Mouse (Mus musculus): Measurements from ENCODE around the gene Lmo1. TPM values are rescaled to one million over a fixed set of nuclear protein-coding genes. Genes with fewer than 3 reads are reported as not detected.

Lmo1 gene
- total RNA-seq (2023), result 1 to 10 TPM; 4.0 to 5.4 TPM

DNA sequence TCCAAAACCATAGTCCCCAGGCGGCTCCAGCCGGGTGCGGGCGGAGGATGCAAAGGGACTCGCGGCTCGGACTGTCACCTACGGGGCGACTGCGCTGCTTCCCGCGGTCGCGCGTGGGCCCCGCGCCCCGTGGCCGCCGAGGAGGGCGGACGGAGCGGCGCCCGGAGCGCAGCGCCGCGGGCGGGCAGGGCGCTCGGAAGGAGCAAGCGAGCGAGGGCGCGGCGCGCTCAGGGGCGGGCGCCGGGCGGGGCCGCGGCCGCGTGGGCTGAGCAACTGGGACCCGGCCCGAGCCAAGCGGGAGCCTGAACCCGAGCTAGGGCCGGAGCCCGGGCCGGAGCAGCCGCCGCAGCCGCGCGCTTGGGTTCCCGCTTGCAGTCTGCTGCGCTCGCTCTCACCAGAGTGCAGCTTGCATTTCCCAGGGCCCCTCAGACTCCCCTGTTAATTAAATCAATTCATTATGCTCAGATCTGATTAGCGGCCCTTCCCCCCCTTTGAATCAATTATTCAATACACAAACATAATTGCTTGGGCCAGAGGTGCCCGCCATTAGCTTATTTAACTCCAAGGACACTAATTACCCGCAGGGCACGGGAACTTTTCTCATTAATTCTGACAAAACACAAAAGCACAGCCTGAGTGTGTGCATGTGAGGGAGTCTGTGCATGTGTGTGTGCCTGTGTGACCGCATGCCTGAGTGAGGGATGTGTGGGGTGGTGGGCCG is at the start of gene Lmo1:
Gene Lmo1 (minus strand): TSS at position 259 of the 721 bp plus-strand sequence.

Other genes with a start within 250 kb of the Lmo1 start
- under 1 TPM; 0.82 to 0.86 TPM for gene Nlrp10, start 245.0 kb downstream of the Lmo1 start, total RNA-seq (2023)
- gene Eif3f, start 240.8 kb downstream of the Lmo1 start, total RNA-seq (2023), result 100 to 1,000 TPM; 215 to 246 TPM
- gene Tub, start 224.9 kb downstream of the Lmo1 start, total RNA-seq (2023), result not detected
- 1 to 10 TPM in 1 of 2 experiments, under 1 TPM in 1; 0.89 to 1.1 TPM for gene Ric3, start 91.9 kb downstream of the Lmo1 start, total RNA-seq (2023)